Mouse (Mus musculus): ENCODE data around the gene Fry. TPM values are rescaled to one million over a fixed set of nuclear protein-coding genes. Genes with fewer than 3 reads are reported as not detected.

Fry gene
- polyA plus RNA-seq, 1 experiment: 28.4 TPM

- H3K9ac ChIP-seq (ENCODE audit: low read depth, poor library complexity, severe bottlenecking): no peak overlapping the region
- no peak overlapping the region for H3K27ac ChIP-seq (ENCODE audit: insufficient read depth, low read length)
- no peaks in the 10 kb centered on the region for H3K9me3 ChIP-seq (replicated peaks; ENCODE audit: control insufficient read depth, insufficient read depth, low read length, poor library complexity, severe bottlenecking)
- no peak overlapping the region for H3K4me3 ChIP-seq (ENCODE audit: low read depth, low read length)
- no peaks in the 10 kb centered on the region for H3K27me3 ChIP-seq (ENCODE audit: control insufficient read depth, insufficient read depth, low read length, poor library complexity, severe bottlenecking)
- no peaks in the 10 kb centered on the region for H3K4me1 ChIP-seq (ENCODE audit: control insufficient read depth, insufficient read depth, low read length)
- TF ChIP-seq EP300 (IDR thresholded peaks at IDR 0.05; ENCODE audit: insufficient read depth, low read depth, low read length): no peak
- TF ChIP-seq CTCF (IDR thresholded peaks at IDR 0.05; ENCODE audit: low read depth, low read length): no peak
- TF ChIP-seq POLR2A (IDR thresholded peaks at IDR 0.05; ENCODE audit: insufficient read depth, low read length): no peak
- no peaks in the 10 kb centered on the region for H3K36me3 ChIP-seq (ENCODE audit: control insufficient read depth, insufficient read depth, low read length, poor library complexity, severe bottlenecking)
These were observed 67.7 kb downstream of the Fry start for GRCm38 (mm10) chr5:150186121-150186520.

DNA sequence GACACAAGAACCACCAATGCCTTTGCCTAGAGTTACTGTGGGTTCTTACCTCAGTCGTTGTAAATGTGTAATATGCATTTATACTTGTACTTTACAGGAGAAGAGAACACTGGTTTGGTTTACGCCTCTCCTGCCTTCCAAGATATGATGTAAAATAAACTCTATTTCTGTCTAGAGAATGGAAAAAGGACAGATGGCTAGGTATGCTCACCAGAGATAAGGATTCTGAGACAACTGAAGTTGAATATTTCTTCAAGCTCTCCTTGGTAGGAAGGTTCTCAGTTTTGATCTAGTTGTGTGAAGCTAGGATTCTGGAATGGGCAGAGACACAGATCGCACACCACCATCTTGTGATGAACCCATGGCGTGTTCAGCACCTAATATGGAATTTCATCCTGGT, 68.2 kb downstream of the Fry start:
- no peaks in the 10 kb centered on the region for H3K27me3 ChIP-seq (ENCODE audit: control insufficient read depth, insufficient read depth, low read length, poor library complexity, severe bottlenecking)
- TF ChIP-seq POLR2A (IDR thresholded peaks at IDR 0.05; ENCODE audit: insufficient read depth, low read length) (no peak), CTCF (IDR thresholded peaks at IDR 0.05; ENCODE audit: low read depth, low read length) (no peak), EP300 (IDR thresholded peaks at IDR 0.05; ENCODE audit: insufficient read depth, low read depth, low read length) (no peak)
- no peak overlapping the region for H3K9ac ChIP-seq (ENCODE audit: low read depth, poor library complexity, severe bottlenecking)
- no peak overlapping the region for H3K27ac ChIP-seq (ENCODE audit: insufficient read depth, low read length)
- H3K36me3 ChIP-seq (ENCODE audit: control insufficient read depth, insufficient read depth, low read length, poor library complexity, severe bottlenecking): no peaks in the 10 kb centered on the region
- H3K4me1 ChIP-seq (ENCODE audit: control insufficient read depth, insufficient read depth, low read length): no peaks in the 10 kb centered on the region
- H3K4me3 ChIP-seq (ENCODE audit: low read depth, low read length): no peak overlapping the region
- H3K9me3 ChIP-seq (replicated peaks; ENCODE audit: control insufficient read depth, insufficient read depth, low read length, poor library complexity, severe bottlenecking): no peaks in the 10 kb centered on the region

DNA sequence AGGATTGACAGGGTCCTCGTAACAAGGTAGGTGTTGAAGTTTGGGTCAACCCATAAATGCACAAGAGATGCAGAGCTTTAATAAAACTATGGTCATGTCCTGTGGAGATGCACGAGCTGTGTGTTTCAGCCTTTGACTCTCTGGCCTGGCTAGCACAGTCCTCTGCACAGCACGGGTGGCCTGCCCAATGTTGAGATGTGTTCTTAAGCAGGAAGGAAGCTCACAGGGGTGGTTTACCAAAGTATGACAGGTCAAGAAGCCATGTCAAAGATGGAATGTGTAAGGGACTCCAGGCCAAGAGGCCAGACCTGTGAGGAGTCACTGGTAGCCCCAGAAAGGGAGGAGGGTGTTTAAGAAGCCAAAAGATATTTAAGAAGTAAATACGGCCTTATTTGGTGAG, 69.6 kb downstream of the Fry start:
- no peaks in the 10 kb centered on the region for H3K4me1 ChIP-seq (ENCODE audit: control insufficient read depth, insufficient read depth, low read length)
- H3K27ac ChIP-seq (ENCODE audit: insufficient read depth, low read length): no peak overlapping the region

DNA sequence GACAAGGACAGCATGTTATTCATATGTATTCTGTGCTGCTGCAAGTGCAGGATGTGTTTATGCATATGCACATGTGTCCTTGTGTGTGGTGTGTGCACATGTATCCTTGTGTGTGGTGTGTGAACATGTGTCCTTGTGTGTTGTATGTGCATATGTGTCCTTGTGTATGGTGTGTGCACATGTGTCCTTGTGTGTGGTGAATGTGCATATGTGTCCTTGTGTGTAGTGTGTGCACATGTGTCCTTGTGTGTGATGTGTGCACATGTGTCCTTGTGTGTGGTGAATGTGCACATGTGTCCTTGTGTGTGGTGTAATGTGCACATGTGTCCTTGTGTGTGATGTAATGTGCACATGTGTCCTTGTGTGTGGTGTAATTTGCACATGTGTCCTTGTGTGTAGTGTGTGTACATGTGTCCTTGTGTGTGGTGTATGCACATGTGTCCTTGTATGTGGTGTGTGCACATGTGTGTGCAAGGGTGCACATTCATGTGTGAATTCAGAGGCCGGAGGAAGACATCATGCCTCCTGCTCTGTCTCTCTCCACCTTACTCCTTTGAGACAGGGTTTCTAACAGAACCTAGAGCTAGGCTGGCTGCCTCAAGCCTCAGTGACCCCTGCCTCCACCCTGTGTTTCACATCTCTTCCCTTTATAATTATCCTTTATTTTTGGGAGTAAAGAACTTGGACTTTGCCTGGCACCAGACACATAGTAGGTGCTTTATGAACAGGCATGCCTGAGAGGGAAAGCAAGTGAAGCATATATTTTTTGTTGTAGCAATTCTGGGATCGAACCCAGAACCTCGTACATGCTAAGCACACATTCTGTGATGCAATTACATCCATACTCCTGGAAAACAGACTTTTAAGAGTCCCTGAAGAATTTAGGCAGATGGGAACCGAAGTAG, 72.3 kb downstream of the Fry start:
- TF ChIP-seq CTCF (IDR thresholded peaks at IDR 0.05; ENCODE audit: low read depth, low read length) (no peak), POLR2A (IDR thresholded peaks at IDR 0.05; ENCODE audit: insufficient read depth, low read length) (no peak), EP300 (IDR thresholded peaks at IDR 0.05; ENCODE audit: insufficient read depth, low read depth, low read length) (no peak)
- no peak overlapping the region for H3K9ac ChIP-seq (ENCODE audit: low read depth, poor library complexity, severe bottlenecking)
- no peak overlapping the region for H3K27ac ChIP-seq (ENCODE audit: insufficient read depth, low read length)
- no peaks in the 10 kb centered on the region for H3K9me3 ChIP-seq (replicated peaks; ENCODE audit: control insufficient read depth, insufficient read depth, low read length, poor library complexity, severe bottlenecking)
- H3K4me3 ChIP-seq (ENCODE audit: low read depth, low read length): no peak overlapping the region
- no peaks in the 10 kb centered on the region for H3K27me3 ChIP-seq (ENCODE audit: control insufficient read depth, insufficient read depth, low read length, poor library complexity, severe bottlenecking)
- H3K36me3 ChIP-seq (ENCODE audit: control insufficient read depth, insufficient read depth, low read length, poor library complexity, severe bottlenecking): no peaks in the 10 kb centered on the region
- no peaks in the 10 kb centered on the region for H3K4me1 ChIP-seq (ENCODE audit: control insufficient read depth, insufficient read depth, low read length)

More for the DNA sequence above, 69.6 kb downstream of the Fry start:
- Histone ChIP-seq H3K36me3 (ENCODE audit: control insufficient read depth, insufficient read depth, low read length, poor library complexity, severe bottlenecking) (no peaks in the 10 kb centered on the region), H3K9ac (ENCODE audit: low read depth, poor library complexity, severe bottlenecking) (no peak overlapping the region), H3K27me3 (ENCODE audit: control insufficient read depth, insufficient read depth, low read length, poor library complexity, severe bottlenecking) (no peaks in the 10 kb centered on the region), H3K4me3 (ENCODE audit: low read depth, low read length) (no peak overlapping the region), H3K9me3 (replicated peaks; ENCODE audit: control insufficient read depth, insufficient read depth, low read length, poor library complexity, severe bottlenecking) (no peaks in the 10 kb centered on the region)
- TF ChIP-seq POLR2A (IDR thresholded peaks at IDR 0.05; ENCODE audit: insufficient read depth, low read length): no peak
- no peak for TF ChIP-seq CTCF (IDR thresholded peaks at IDR 0.05; ENCODE audit: low read depth, low read length)
- TF ChIP-seq EP300 (IDR thresholded peaks at IDR 0.05; ENCODE audit: insufficient read depth, low read depth, low read length): no peak

DNA sequence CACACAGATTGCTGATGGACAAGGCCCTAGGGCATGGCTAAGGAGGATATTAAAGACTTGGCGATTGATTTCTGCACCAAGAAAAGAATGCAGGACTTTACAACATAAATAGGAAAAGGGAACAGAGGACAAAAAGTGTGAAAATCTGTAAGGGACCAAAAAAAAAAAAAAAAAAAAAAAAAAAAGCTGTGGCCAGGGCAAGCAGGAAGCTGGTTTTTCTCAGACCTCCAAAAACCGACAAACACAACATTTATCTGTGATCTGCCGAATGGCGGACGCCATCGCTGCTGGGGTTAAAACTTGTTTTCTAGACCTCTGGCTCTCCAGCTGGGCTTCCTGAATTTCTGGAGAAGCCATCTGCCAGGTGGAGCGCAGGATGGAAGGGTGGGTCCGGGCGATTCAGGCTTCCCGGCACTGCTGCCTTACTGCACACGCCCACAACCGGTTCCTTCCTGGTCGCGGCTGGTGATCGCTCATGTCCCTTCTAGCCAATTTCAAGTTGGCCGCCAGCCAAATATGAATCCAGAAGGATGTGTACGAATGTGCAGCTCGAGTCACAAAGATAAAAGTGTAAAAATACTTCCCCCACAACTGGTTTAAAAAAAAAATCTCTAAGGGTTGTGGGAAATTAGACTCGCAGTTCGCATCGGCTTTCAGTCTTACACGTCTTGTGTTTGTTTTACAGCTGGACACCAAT, 77.2 kb downstream of the Fry start:
- TF ChIP-seq POLR2A (IDR thresholded peaks at IDR 0.05; ENCODE audit: insufficient read depth, low read length) (no peak), EP300 (IDR thresholded peaks at IDR 0.05; ENCODE audit: insufficient read depth, low read depth, low read length) (peak; percentile 93)
- Histone ChIP-seq H3K27me3 (ENCODE audit: control insufficient read depth, insufficient read depth, low read length, poor library complexity, severe bottlenecking) (no peaks in the 10 kb centered on the region), H3K36me3 (ENCODE audit: control insufficient read depth, insufficient read depth, low read length, poor library complexity, severe bottlenecking) (no peaks in the 10 kb centered on the region), H3K27ac (ENCODE audit: insufficient read depth, low read length) (peak overlapping the region; percentile 74), H3K9me3 (replicated peaks; ENCODE audit: control insufficient read depth, insufficient read depth, low read length, poor library complexity, severe bottlenecking) (no peaks in the 10 kb centered on the region), H3K9ac (ENCODE audit: low read depth, poor library complexity, severe bottlenecking) (no peak overlapping the region), H3K4me1 (ENCODE audit: control insufficient read depth, insufficient read depth, low read length) (no peaks in the 10 kb centered on the region), H3K4me3 (ENCODE audit: low read depth, low read length) (peak overlapping the region; percentile 33)

- peak overlapping the region; percentile 53; the same call in 1 of the 2 replicates for H3K9ac ChIP-seq (ENCODE audit: low read depth, poor library complexity, severe bottlenecking)
- H3K9me3 ChIP-seq (replicated peaks; ENCODE audit: control insufficient read depth, insufficient read depth, low read length, poor library complexity, severe bottlenecking): no peaks in the 10 kb centered on the region
- H3K27me3 ChIP-seq (ENCODE audit: control insufficient read depth, insufficient read depth, low read length, poor library complexity, severe bottlenecking): no peaks in the 10 kb centered on the region
- H3K4me3 ChIP-seq (ENCODE audit: low read depth, low read length): peak overlapping the region; percentile 33
- no peak for TF ChIP-seq EP300 (IDR thresholded peaks at IDR 0.05; ENCODE audit: insufficient read depth, low read depth, low read length)
- TF ChIP-seq POLR2A (IDR thresholded peaks at IDR 0.05; ENCODE audit: insufficient read depth, low read length): peak; percentile 66
- TF ChIP-seq CTCF (IDR thresholded peaks at IDR 0.05; ENCODE audit: low read depth, low read length): no peak
- peak overlapping the region; percentile 77 for H3K27ac ChIP-seq (ENCODE audit: insufficient read depth, low read length)
- H3K4me1 ChIP-seq (ENCODE audit: control insufficient read depth, insufficient read depth, low read length): no peaks in the 10 kb centered on the region
- no peaks in the 10 kb centered on the region for H3K36me3 ChIP-seq (ENCODE audit: control insufficient read depth, insufficient read depth, low read length, poor library complexity, severe bottlenecking)
These were observed 77.8 kb downstream of the Fry start for GRCm38 (mm10) chr5:150196211-150196585.
